Mouse (Mus musculus) C2C12 (cell line): Measurements from ENCODE around the gene Clec2e. TPM values are rescaled to one million over a fixed set of nuclear protein-coding genes. Genes with fewer than 3 reads are reported as not detected.

Experiments
- H3K27me3 ChIP-seq: one replicate; pipeline ENCODE4 v1.6.1; 2011; ENCODE audit not compliant: control insufficient read depth, insufficient read depth, insufficient read length
- H3K36me3 ChIP-seq: one replicate; pipeline ENCODE4 v1.6.1; 2011; ENCODE audit not compliant: control insufficient read depth, insufficient read depth
- H3K4me3 ChIP-seq: one replicate; pipeline ENCODE4 v1.5.1; 2011; ENCODE audit warnings: mild to moderate bottlenecking, control low read depth; ENCODE audit not compliant: poor library complexity, insufficient read depth, severe bottlenecking
- H3K79me2 ChIP-seq: one replicate; pipeline ENCODE4 v1.6.1; 2011; ENCODE audit not compliant: control insufficient read depth, insufficient read depth
- H3K79me3 ChIP-seq: one replicate; pipeline ENCODE4 v1.6.1; 2011; ENCODE audit warnings: low read depth, control low read depth
- H3ac ChIP-seq: one replicate; pipeline ENCODE3; 2011; ENCODE audit warnings: low read depth; ENCODE audit not compliant: control insufficient read depth, insufficient read length
- CEBPB ChIP-seq: IDR thresholded peaks from one replicate; pipeline ENCODE4 v1.6.1; 2011; ENCODE audit warnings: low read depth, mild to moderate bottlenecking, control low read depth, moderate library complexity
- CTCF ChIP-seq: IDR thresholded peaks from one replicate; pipeline ENCODE4 v1.5.1; 2011; ENCODE audit not compliant: control insufficient read depth, insufficient read depth, insufficient read length
- FOSL1 ChIP-seq: IDR thresholded peaks from one replicate; pipeline ENCODE4 v1.8.0; 2011; ENCODE audit warnings: mild to moderate bottlenecking, low read length; ENCODE audit not compliant: poor library complexity, insufficient read depth, severe bottlenecking
- MAX ChIP-seq: IDR thresholded peaks from one replicate; pipeline ENCODE4 v1.6.1; 2011; ENCODE audit warnings: mild to moderate bottlenecking, control low read depth
- MYOD1 ChIP-seq: IDR thresholded peaks from one replicate; pipeline ENCODE4 v1.6.1; 2011; ENCODE audit warnings: low read depth; ENCODE audit not compliant: control insufficient read depth, insufficient read length
- MYOG ChIP-seq: IDR thresholded peaks from one replicate; pipeline ENCODE4 v1.6.1; 2011; ENCODE audit not compliant: control insufficient read depth, insufficient read length; ENCODE audit errors: extremely low read depth
- USF1 ChIP-seq: IDR thresholded peaks from one replicate; pipeline ENCODE4 v1.6.1; 2011; ENCODE audit warnings: low read depth, mild to moderate bottlenecking, control low read depth, moderate library complexity
- polyA plus RNA-seq: library from polyadenylated mRNA; unstranded; fragments of >200 nt; fragmentation: generic; extraction: Trizol; gene quantifications from one replicate; pipeline ENCODE4 v1.2.1, GENCODE M21; 2012; ENCODE audit warnings: missing spikeins

Gene Clec2e
- polyA plus RNA-seq, 1 experiment = not detected

DNA sequence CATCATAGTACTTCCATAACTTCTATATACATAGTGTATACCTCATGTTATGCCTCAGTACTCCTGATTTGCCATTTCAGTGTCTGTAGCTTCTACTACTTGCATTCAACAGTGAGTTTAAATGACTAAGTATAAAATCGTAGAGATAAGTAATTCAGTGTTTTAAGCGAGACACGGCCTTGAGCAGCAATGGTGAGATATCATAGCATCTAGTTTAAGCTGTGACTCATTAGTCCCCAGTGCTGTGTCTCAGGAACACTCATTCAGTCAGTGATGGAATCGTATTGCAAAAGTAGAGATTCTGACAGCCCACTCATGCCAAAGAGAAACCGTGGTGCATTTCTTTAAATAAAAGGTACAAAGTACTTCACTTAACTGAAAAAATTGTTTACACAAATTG lies 49.0 kb downstream of the Clec2e start:
- Histone ChIP-seq H3K79me3 (no peaks in the 10 kb centered on the region), H3K36me3 (no peaks in the 10 kb centered on the region)
- no peak for TF ChIP-seq CEBPB
- no peak for TF ChIP-seq FOSL1
- TF ChIP-seq CTCF = no peak
- no peak for TF ChIP-seq MAX
- no peak for TF ChIP-seq USF1
- no peak for TF ChIP-seq MYOD1
- no peak for TF ChIP-seq MYOG

DNA sequence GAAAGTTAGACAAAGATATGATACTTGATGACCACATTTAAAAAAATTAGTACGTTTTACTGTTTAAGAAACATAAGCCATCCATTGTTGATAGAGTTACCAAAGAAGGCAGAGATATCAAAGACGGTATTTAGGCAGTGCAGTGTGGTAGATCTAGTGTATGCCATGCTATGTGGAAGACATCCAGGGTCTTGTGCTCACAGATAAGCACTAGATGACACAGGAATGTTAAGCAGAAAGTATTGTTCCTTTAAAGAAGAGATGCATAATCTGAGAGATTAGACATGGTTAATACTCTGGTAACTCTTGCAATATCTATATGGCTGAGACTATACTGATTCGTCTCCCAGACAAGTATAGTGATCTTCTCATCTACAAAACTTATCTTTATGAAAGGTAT lies 49.6 kb downstream of the Clec2e start:
- no peaks in the 10 kb centered on the region for H3K79me3 ChIP-seq
- no peaks in the 10 kb centered on the region for H3K27me3 ChIP-seq
- TF ChIP-seq USF1 = no peak
- no peak for TF ChIP-seq CEBPB
- no peak for TF ChIP-seq MYOD1
- no peak for TF ChIP-seq CTCF
- no peak for TF ChIP-seq MAX
- no peak for TF ChIP-seq FOSL1
- no peak for TF ChIP-seq MYOG
- no peaks in the 10 kb centered on the region for H3K36me3 ChIP-seq
- no peaks in the 10 kb centered on the region for H3K79me2 ChIP-seq
- H3K4me3 ChIP-seq = no peak overlapping the region
- H3ac ChIP-seq = no peak overlapping the region

More for the DNA sequence above, 49.0 kb downstream of the Clec2e start:
- Histone ChIP-seq H3K27me3 (no peaks in the 10 kb centered on the region), H3K79me2 (no peaks in the 10 kb centered on the region), H3K4me3 (no peak overlapping the region), H3ac (no peak overlapping the region)

DNA sequence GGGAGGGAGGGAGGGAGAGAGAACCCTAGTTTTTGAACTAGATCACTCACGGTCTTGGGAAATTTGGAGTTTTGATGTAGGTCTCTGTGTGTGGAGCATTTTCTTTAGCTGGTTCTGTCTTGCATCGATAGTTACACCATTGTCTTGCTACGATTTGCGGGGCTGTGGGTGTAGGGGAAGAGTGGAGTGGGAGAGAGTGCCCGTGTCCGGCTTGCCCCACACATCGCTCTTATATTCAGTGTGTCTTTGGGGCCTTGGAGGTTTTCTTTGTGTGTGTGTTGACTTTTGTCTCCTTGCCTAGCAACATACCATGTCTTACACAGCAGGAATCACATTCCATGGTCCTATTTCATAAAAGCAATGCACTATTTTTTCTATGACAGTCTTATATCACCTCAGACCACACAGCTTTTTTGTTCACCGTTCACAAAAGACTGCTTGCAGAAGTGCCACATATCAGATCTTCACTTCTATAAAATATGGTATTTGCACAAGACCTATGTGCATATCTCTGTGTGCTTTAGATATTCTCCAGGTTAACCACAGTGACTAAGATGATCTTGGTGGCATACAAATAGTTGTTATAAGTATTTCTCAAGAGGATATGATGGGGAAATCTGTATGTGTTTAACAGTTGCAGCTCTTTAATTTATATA lies 51.0 kb downstream of the Clec2e start:
- no peak overlapping the region for H3ac ChIP-seq
- TF ChIP-seq MYOD1 (no peak), FOSL1 (no peak), USF1 (no peak), MAX (no peak), CEBPB (no peak), CTCF (no peak), MYOG (no peak)
- no peaks in the 10 kb centered on the region for H3K79me2 ChIP-seq
- H3K27me3 ChIP-seq = no peaks in the 10 kb centered on the region
- no peaks in the 10 kb centered on the region for H3K36me3 ChIP-seq
- no peaks in the 10 kb centered on the region for H3K79me3 ChIP-seq
- no peak overlapping the region for H3K4me3 ChIP-seq

DNA sequence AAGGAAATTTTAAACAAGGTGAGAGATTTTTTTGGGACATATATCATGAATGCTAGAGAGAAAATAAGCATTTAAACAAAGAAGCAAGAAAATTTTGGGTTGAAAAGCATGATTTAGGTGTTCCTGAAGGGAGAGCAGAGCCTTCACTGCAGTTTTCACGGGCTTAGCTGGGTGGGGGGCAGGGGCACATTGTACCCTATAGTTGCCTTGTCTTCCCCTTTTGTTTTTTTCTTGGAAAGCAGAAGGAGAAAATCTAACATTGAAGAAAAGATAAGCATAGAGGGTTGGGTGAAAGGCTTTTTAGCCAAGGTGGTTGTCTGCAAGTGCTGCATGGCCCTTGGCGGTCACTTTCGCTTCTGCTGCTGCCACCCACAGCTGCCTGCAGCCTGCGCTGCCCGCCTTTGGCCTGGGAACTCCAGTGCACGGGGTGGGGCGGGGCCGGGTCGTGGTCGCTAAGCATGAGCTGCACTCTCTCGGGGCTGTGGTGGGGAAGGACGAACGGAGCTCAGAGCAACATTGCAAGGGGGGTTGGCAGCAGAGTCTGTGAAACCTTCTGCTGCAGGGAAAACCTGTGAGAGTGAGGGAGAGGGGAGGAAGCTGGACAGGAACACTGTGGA lies 51.7 kb downstream of the Clec2e start:
- TF ChIP-seq CTCF (no peak), CEBPB (no peak), MYOD1 (no peak), MAX (no peak), MYOG (no peak), USF1 (no peak), FOSL1 (no peak)
- H3K79me3 ChIP-seq = no peaks in the 10 kb centered on the region
- H3K27me3 ChIP-seq = no peaks in the 10 kb centered on the region
- no peaks in the 10 kb centered on the region for H3K36me3 ChIP-seq
- H3ac ChIP-seq = no peak overlapping the region
- no peaks in the 10 kb centered on the region for H3K79me2 ChIP-seq
- H3K4me3 ChIP-seq = no peak overlapping the region

DNA sequence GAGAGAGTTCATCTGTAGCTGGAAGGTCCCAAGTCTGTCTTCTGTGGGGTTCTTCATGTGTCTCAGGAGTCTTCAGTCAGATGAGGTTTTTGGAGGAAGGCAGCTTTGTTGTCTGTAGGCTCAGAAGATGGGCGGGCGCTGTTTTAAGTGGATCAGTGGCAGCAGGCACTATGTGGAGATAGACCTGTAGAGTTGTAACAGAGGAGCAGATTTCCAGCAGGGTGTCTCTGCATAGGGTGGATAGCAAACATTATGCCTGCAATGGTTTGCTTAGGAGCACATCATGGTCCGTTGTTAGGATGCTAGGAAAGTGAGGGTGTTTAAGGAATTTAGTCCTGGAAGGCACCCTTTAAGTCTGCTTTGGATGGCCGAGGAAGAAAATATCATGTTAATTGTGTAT lies 52.3 kb downstream of the Clec2e start:
- H3K27me3 ChIP-seq = no peaks in the 10 kb centered on the region

More for the DNA sequence above, 52.3 kb downstream of the Clec2e start:
- no peak overlapping the region for H3ac ChIP-seq
- H3K4me3 ChIP-seq = no peak overlapping the region
- no peaks in the 10 kb centered on the region for H3K79me2 ChIP-seq
- H3K79me3 ChIP-seq = no peaks in the 10 kb centered on the region
- no peak for TF ChIP-seq USF1
- TF ChIP-seq CEBPB = no peak
- no peak for TF ChIP-seq FOSL1
- no peak for TF ChIP-seq MAX
- no peak for TF ChIP-seq CTCF
- no peak for TF ChIP-seq MYOG
- no peak for TF ChIP-seq MYOD1
- no peaks in the 10 kb centered on the region for H3K36me3 ChIP-seq
